Mouse (Mus musculus) neural tube, embryonic 13.5 days (tissue): ENCODE results near the gene Cacna1c. TPM values are rescaled to one million over a fixed set of nuclear protein-coding genes. Genes with fewer than 3 reads are reported as not detected.

Source experiments
- ATAC-seq: fragments of 200-750 bp; cut with Nextera tagmentation; 2 replicates; pipeline ENCODE4 v1.8.0; 2017; ENCODE audit warnings: low read depth, mild to moderate bottlenecking, moderate TSS enrichment, moderate library complexity
- H3K27ac ChIP-seq: fragments of 300-500 bp; sonication (generic); replicated peaks from 2 replicates; pipeline ENCODE4 v1.5.1; 2015; ENCODE audit warnings: moderate library complexity, mild to moderate bottlenecking, inconsistent platforms
- H3K27me3 ChIP-seq: fragments of 300-500 bp; sonication (generic); 2 replicates; pipeline ENCODE4 v1.6.1; 2015; ENCODE audit warnings: mild to moderate bottlenecking, inconsistent platforms
- H3K36me3 ChIP-seq: fragments of 300-500 bp; sonication (generic); 2 replicates; pipeline ENCODE4 v1.6.1; 2015; ENCODE audit warnings: mild to moderate bottlenecking, inconsistent platforms
- H3K4me1 ChIP-seq: fragments of 300-500 bp; sonication (generic); replicated peaks from 2 replicates; pipeline ENCODE4 v1.6.1; 2015; ENCODE audit warnings: inconsistent platforms
- H3K4me2 ChIP-seq: fragments of 300-500 bp; sonication (generic); 2 replicates; pipeline ENCODE4 v1.6.1; 2015; ENCODE audit warnings: inconsistent platforms, mild to moderate bottlenecking, moderate library complexity
- H3K4me3 ChIP-seq: fragments of 300-500 bp; sonication (generic); 2 replicates; pipeline ENCODE4 v1.5.1; 2015; ENCODE audit warnings: mild to moderate bottlenecking, inconsistent platforms
- H3K9ac ChIP-seq: fragments of 300-500 bp; sonication (generic); 2 replicates; pipeline ENCODE4 v1.6.1; 2015; ENCODE audit warnings: moderate library complexity, mild to moderate bottlenecking, inconsistent platforms
- H3K9me3 ChIP-seq: fragments of 300-500 bp; sonication (generic); 2 replicates; pipeline ENCODE4 v1.6.1; 2016; ENCODE audit warnings: inconsistent platforms
- WGBS: fragments of 180-500 bp; shearing (Covaris S2); methylation state at CpG from one replicate; pipeline ENCODE4 v1.1.7; 2015; 5-methylcytosine and 5-hydroxymethylcytosine counted together
- polyA plus RNA-seq: library from polyadenylated mRNA; unstranded; fragments of >200 nt; fragmentation: Nextera tagmentation; extraction: Ambion mirVana; gene quantifications from 2 replicates; pipeline ENCODE4 v1.2.1, GENCODE M21; 2015

Cacna1c gene
- polyA plus RNA-seq, 1 experiment from 2014 or later = 5.0 TPM

GRCm38 (mm10) chr6:119105651-119106595, 90.3 kb downstream of the Cacna1c start:
- Histone ChIP-seq H3K4me3 (peak overlapping the region; percentile 75), H3K27me3 (peaks cover 27% of the 10 kb centered on the region), H3K36me3 (no peaks in the 10 kb centered on the region), H3K9me3 (no peaks in the 10 kb centered on the region), H3K4me2 (peak overlapping the region; percentile 84), H3K27ac (no peak overlapping the region), H3K4me1 (peaks cover 37% of the 10 kb centered on the region), H3K9ac (peak overlapping the region; percentile 91)
- 28% methylated on average over 11 of the region's 11 CpGs for WGBS
- ATAC-seq = no peak

- no peak overlapping the region for H3K9ac ChIP-seq
- no peak overlapping the region for H3K4me3 ChIP-seq
- peaks cover 33% of the 10 kb centered on the region for H3K4me1 ChIP-seq
- H3K9me3 ChIP-seq = no peaks in the 10 kb centered on the region
- ATAC-seq = no peak
- peak overlapping the region; percentile 84; the same call in 1 of the 2 replicates for H3K4me2 ChIP-seq
- no peak overlapping the region for H3K27ac ChIP-seq
- no peaks in the 10 kb centered on the region for H3K36me3 ChIP-seq
- 39% methylated on average over 8 of the region's 8 CpGs for WGBS
- peaks cover 27% of the 10 kb centered on the region for H3K27me3 ChIP-seq
Observed at GRCm38 (mm10) chr6:119104246-119104645, 92.0 kb downstream of the Cacna1c start.

- no peak overlapping the region for H3K9ac ChIP-seq
- H3K27me3 ChIP-seq = peaks cover 27% of the 10 kb centered on the region
- ATAC-seq = no peak
- no peak overlapping the region for H3K4me3 ChIP-seq
- WGBS = 87% methylated on average over 9 of the region's 9 CpGs
- H3K27ac ChIP-seq = no peak overlapping the region
- H3K4me1 ChIP-seq = peaks cover 29% of the 10 kb centered on the region
- no peaks in the 10 kb centered on the region for H3K9me3 ChIP-seq
- H3K36me3 ChIP-seq = no peaks in the 10 kb centered on the region
- H3K4me2 ChIP-seq = no peak overlapping the region
Observed at GRCm38 (mm10) chr6:119102936-119103335, 93.3 kb downstream of the Cacna1c start.

- Histone ChIP-seq H3K4me2 (no peak overlapping the region), H3K9ac (no peak overlapping the region), H3K36me3 (no peaks in the 10 kb centered on the region), H3K27ac (no peak overlapping the region), H3K4me1 (peaks cover 5% of the 10 kb centered on the region; the same call in 1 of the 2 replicates), H3K27me3 (no peaks in the 10 kb centered on the region), H3K4me3 (no peak overlapping the region), H3K9me3 (no peaks in the 10 kb centered on the region)
- WGBS = 67% methylated on average over 2 of the region's 2 CpGs
- ATAC-seq = no peak
Observed at GRCm38 (mm10) chr6:119099333-119099732, 96.9 kb downstream of the Cacna1c start.

- ATAC-seq = no peak
- Histone ChIP-seq H3K9ac (no peak overlapping the region), H3K4me3 (no peak overlapping the region), H3K4me1 (no peaks in the 10 kb centered on the region; the same call in 1 of the 2 replicates), H3K27me3 (no peaks in the 10 kb centered on the region), H3K27ac (no peak overlapping the region), H3K36me3 (no peaks in the 10 kb centered on the region), H3K9me3 (no peaks in the 10 kb centered on the region), H3K4me2 (no peak overlapping the region)
- 71% methylated on average over 7 of the region's 7 CpGs for WGBS
Observed at GRCm38 (mm10) chr6:119096481-119096880, 99.7 kb downstream of the Cacna1c start.

GRCm38 (mm10) chr6:119095081-119095480, 101.1 kb downstream of the Cacna1c start:
- H3K4me3 ChIP-seq = no peak overlapping the region
- no peak overlapping the region for H3K4me2 ChIP-seq
- H3K36me3 ChIP-seq = no peaks in the 10 kb centered on the region
- 90% methylated on average over 6 of the region's 6 CpGs for WGBS
- no peaks in the 10 kb centered on the region for H3K27me3 ChIP-seq
- no peak for ATAC-seq
- no peaks in the 10 kb centered on the region for H3K9me3 ChIP-seq
- no peaks in the 10 kb centered on the region; the same call in 1 of the 2 replicates for H3K4me1 ChIP-seq
- H3K27ac ChIP-seq = no peak overlapping the region
- H3K9ac ChIP-seq = no peak overlapping the region

- Histone ChIP-seq H3K27me3 (no peaks in the 10 kb centered on the region), H3K9me3 (no peaks in the 10 kb centered on the region), H3K4me2 (no peak overlapping the region), H3K36me3 (no peaks in the 10 kb centered on the region), H3K27ac (no peak overlapping the region), H3K4me1 (peaks cover 22% of the 10 kb centered on the region), H3K4me3 (no peak overlapping the region), H3K9ac (no peak overlapping the region)
- WGBS = 74% methylated on average over 8 of the region's 8 CpGs
- ATAC-seq = no peak
Observed at GRCm38 (mm10) chr6:119089173-119089572, 107.0 kb downstream of the Cacna1c start.

GRCm38 (mm10) chr6:119088381-119088780, 107.8 kb downstream of the Cacna1c start:
- peaks cover 27% of the 10 kb centered on the region for H3K4me1 ChIP-seq
- no peaks in the 10 kb centered on the region for H3K9me3 ChIP-seq
- no peaks in the 10 kb centered on the region for H3K27me3 ChIP-seq
- H3K4me3 ChIP-seq = no peak overlapping the region
- no peak overlapping the region for H3K27ac ChIP-seq
- WGBS = 73% methylated on average over 8 of the region's 8 CpGs
- H3K4me2 ChIP-seq = no peak overlapping the region
- ATAC-seq = no peak
- H3K36me3 ChIP-seq = no peaks in the 10 kb centered on the region
- no peak overlapping the region for H3K9ac ChIP-seq

- no peaks in the 10 kb centered on the region for H3K9me3 ChIP-seq
- WGBS = 93% methylated on average over 8 of the region's 8 CpGs
- no peak overlapping the region for H3K4me3 ChIP-seq
- no peaks in the 10 kb centered on the region for H3K36me3 ChIP-seq
- no peak overlapping the region for H3K27ac ChIP-seq
- ATAC-seq = no peak
- H3K27me3 ChIP-seq = no peaks in the 10 kb centered on the region
- H3K4me2 ChIP-seq = no peak overlapping the region
- no peak overlapping the region for H3K9ac ChIP-seq
- peaks cover 31% of the 10 kb centered on the region for H3K4me1 ChIP-seq
Observed at GRCm38 (mm10) chr6:119087919-119088318, 108.3 kb downstream of the Cacna1c start.

GRCm38 (mm10) chr6:119085789-119086188, 110.4 kb downstream of the Cacna1c start:
- peaks cover 35% of the 10 kb centered on the region for H3K4me1 ChIP-seq
- no peaks in the 10 kb centered on the region for H3K36me3 ChIP-seq
- 73% methylated on average over 3 of the region's 3 CpGs for WGBS
- H3K9me3 ChIP-seq = no peaks in the 10 kb centered on the region
- no peak overlapping the region for H3K9ac ChIP-seq
- ATAC-seq = no peak
- no peak overlapping the region for H3K4me2 ChIP-seq
- H3K4me3 ChIP-seq = no peak overlapping the region
- H3K27me3 ChIP-seq = no peaks in the 10 kb centered on the region
- H3K27ac ChIP-seq = no peak overlapping the region

GRCm38 (mm10) chr6:119084532-119084931, 111.7 kb downstream of the Cacna1c start:
- H3K9ac ChIP-seq = no peak overlapping the region
- H3K27ac ChIP-seq = no peak overlapping the region
- WGBS = 62% methylated on average over 9 of the region's 9 CpGs
- H3K36me3 ChIP-seq = no peaks in the 10 kb centered on the region
- no peaks in the 10 kb centered on the region for H3K9me3 ChIP-seq
- no peak for ATAC-seq
- no peak overlapping the region for H3K4me3 ChIP-seq
- no peaks in the 10 kb centered on the region for H3K27me3 ChIP-seq
- peaks cover 41% of the 10 kb centered on the region for H3K4me1 ChIP-seq
- H3K4me2 ChIP-seq = no peak overlapping the region

GRCm38 (mm10) chr6:119083559-119083958, 112.7 kb downstream of the Cacna1c start:
- Histone ChIP-seq H3K4me3 (no peak overlapping the region), H3K27ac (no peak overlapping the region), H3K4me2 (no peak overlapping the region), H3K4me1 (peaks cover 32% of the 10 kb centered on the region), H3K9me3 (no peaks in the 10 kb centered on the region), H3K36me3 (no peaks in the 10 kb centered on the region), H3K27me3 (no peaks in the 10 kb centered on the region), H3K9ac (no peak overlapping the region)
- 77% methylated on average over 7 of the region's 7 CpGs for WGBS
- ATAC-seq = no peak
